Mouse (Mus musculus) bone marrow, adult 2 months (tissue): Measurements from ENCODE around the gene Shisa9. TPM values are rescaled to one million over a fixed set of nuclear protein-coding genes. Genes with fewer than 3 reads are reported as not detected.

Experiments used
- H3K27ac ChIP-seq: fragments of 200-500 bp; 2 replicates; pipeline ENCODE4 v1.5.1; 2012; ENCODE audit warnings: low read depth, mild to moderate bottlenecking, control low read depth, inconsistent platforms, low read length; ENCODE audit not compliant: control insufficient read depth, poor library complexity, insufficient read depth
- H3K4me1 ChIP-seq: fragments of 200-500 bp; 2 replicates; pipeline ENCODE4 v1.6.1; 2011; ENCODE audit warnings: low read length; ENCODE audit not compliant: control insufficient read depth, insufficient read depth
- H3K4me3 ChIP-seq: fragments of 200-500 bp; replicated peaks from 2 replicates; pipeline ENCODE3; 2011; ENCODE audit warnings: mild to moderate bottlenecking, low read depth, low read length, control low read depth; ENCODE audit not compliant: control insufficient read depth
- CTCF ChIP-seq: fragments of 200-500 bp; IDR thresholded peaks from 2 replicates; pipeline ENCODE4 v1.5.1; 2011; ENCODE audit warnings: low read length, control low read depth; ENCODE audit not compliant: control insufficient read depth, insufficient read depth
- POLR2A ChIP-seq: fragments of 200-500 bp; IDR thresholded peaks from 2 replicates; pipeline ENCODE4 v1.6.1; 2011; ENCODE audit warnings: low read depth, mild to moderate bottlenecking, control low read depth, low read length, borderline replicate concordance; ENCODE audit not compliant: control insufficient read depth
- polyA plus RNA-seq: library from polyadenylated mRNA; stranded (reverse); fragments of >200 nt; gene quantifications from 2 replicates; pipeline ENCODE4 v1.2.4, GENCODE M21; 2011; ENCODE audit warnings: low replicate concordance; ENCODE audit not compliant: missing spikeins, insufficient read depth, insufficient read length

Gene Shisa9
- polyA plus RNA-seq, 1 experiment: not detected

DNA sequence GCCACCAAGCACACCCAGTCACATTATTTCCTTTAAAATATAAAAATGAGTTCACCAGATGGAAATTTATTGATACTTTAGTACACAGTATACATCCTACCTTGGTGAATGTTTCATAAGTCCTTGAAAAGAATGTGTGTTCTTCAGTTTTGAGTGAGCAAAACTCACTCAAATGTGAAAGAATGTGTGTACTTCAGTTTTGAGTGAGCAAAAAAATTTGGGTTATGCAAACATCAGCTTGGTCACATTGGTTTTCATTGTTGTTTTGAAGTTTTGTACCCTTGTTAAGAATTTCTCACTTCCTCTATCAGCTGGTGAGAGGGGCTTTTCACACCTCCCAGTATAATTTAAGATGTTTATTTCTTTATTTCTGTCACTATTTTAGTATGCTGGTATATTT, 331.7 kb downstream of the Shisa9 start:
- Histone ChIP-seq H3K4me1 (no peaks in the 10 kb centered on the region), H3K27ac (no peak overlapping the region), H3K4me3 (no peak overlapping the region)
- TF ChIP-seq POLR2A: no peak
- no peak for TF ChIP-seq CTCF

Other genes with a start within 250 kb of the Shisa9 start
- 4.9 and 6.7 TPM in 2 replicates for gene Cpped1, start 74.7 kb upstream of the Shisa9 start, polyA plus RNA-seq